Mouse (Mus musculus) CD4-positive helper T cell, adult 2 months (primary cell): ENCODE results near the gene Ltbp1.

Source experiments
- DNase-seq: peaks from one replicate; pipeline ENCODE4 v3.0.0-alpha.2; 2012; ENCODE audit warnings: low read depth, missing footprints, low spot score

The Ltbp1 gene

GRCm38 (mm10) chr17:75436819-75437218 lies 431.5 kb downstream of the Ltbp1 start:
- DNase-seq = no peak

DNA sequence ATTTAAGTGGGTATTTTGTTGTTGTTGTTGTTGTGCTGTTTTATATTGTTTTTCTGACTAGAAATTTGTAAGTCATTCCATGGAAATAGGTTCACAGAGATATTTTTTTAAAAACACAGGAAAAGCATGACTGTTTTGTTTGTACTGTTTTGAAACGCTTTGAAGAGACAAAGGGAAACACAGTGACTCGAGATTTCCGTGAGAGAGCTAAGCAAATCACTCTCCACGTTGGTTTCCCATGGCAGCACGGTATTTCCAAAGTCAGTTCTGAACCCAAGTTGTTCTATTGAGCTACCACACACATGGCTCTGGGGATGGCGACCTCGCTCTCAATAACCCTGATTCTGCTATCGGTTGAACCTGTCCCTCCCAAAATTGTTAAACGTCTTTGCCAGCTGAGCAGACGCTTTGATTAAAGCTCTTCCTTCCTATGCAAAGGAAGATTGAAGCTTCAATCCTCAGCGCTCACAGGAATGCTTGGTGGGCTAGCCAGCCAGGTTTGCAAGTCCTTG lies 431.9 kb downstream of the Ltbp1 start:
- DNase-seq = no peak

- no peak for DNase-seq
These were observed 432.8 kb downstream of the Ltbp1 start for GRCm38 (mm10) chr17:75438162-75438561.

- no peak for DNase-seq
These were observed 433.7 kb downstream of the Ltbp1 start for GRCm38 (mm10) chr17:75439062-75439461.

- no peak for DNase-seq
These were observed 435.3 kb downstream of the Ltbp1 start for GRCm38 (mm10) chr17:75440619-75441018.

GRCm38 (mm10) chr17:75441260-75441830 lies 436.0 kb downstream of the Ltbp1 start:
- DNase-seq = no peak
